Mouse (Mus musculus) ES-Bruce4 (cell line): ENCODE measurements around the gene Gm11077. TPM values are rescaled to one million over a fixed set of nuclear protein-coding genes. Genes with fewer than 3 reads are reported as not detected.

Source experiments
- H3K27ac ChIP-seq: 2 replicates; pipeline ENCODE4 v1.5.1; 2012; ENCODE audit warnings: low read length, inconsistent platforms; ENCODE audit not compliant: insufficient read depth
- H3K27me3 ChIP-seq: 2 replicates; pipeline ENCODE4 v1.6.1; 2012; ENCODE audit warnings: mild to moderate bottlenecking, low read length, inconsistent platforms; ENCODE audit not compliant: control insufficient read depth, poor library complexity, insufficient read depth, severe bottlenecking
- H3K36me3 ChIP-seq: 2 replicates; pipeline ENCODE4 v1.6.1; 2012; ENCODE audit warnings: inconsistent platforms, mild to moderate bottlenecking, low read length, moderate library complexity; ENCODE audit not compliant: control insufficient read depth, poor library complexity, insufficient read depth, severe bottlenecking
- H3K4me1 ChIP-seq: one replicate; pipeline ENCODE4 v1.8.1; 2011; ENCODE audit warnings: low read length; ENCODE audit not compliant: control insufficient read depth, insufficient read depth
- H3K4me3 ChIP-seq: 2 replicates; pipeline ENCODE4 v1.5.1; 2011; ENCODE audit warnings: low read depth, mild to moderate bottlenecking, low read length
- H3K9ac ChIP-seq: 2 replicates; pipeline ENCODE4 v1.6.1; 2012; ENCODE audit warnings: low read depth, mild to moderate bottlenecking, inconsistent platforms; ENCODE audit not compliant: poor library complexity, severe bottlenecking
- H3K9me3 ChIP-seq: replicated peaks from 2 replicates; pipeline ENCODE4 v1.6.1; 2012; ENCODE audit warnings: mild to moderate bottlenecking, low read length, inconsistent platforms; ENCODE audit not compliant: control insufficient read depth, poor library complexity, insufficient read depth, severe bottlenecking
- CTCF ChIP-seq: IDR thresholded peaks from one replicate; pipeline ENCODE4 v1.8.1; 2011; ENCODE audit warnings: low read depth, low read length
- EP300 ChIP-seq: IDR thresholded peaks from 2 replicates; pipeline ENCODE4 v1.6.1; 2011; ENCODE audit warnings: low read depth, low read length; ENCODE audit not compliant: insufficient read depth
- POLR2A ChIP-seq: IDR thresholded peaks from one replicate; pipeline ENCODE4 v1.8.1; 2011; ENCODE audit warnings: low read length; ENCODE audit not compliant: insufficient read depth
- polyA plus RNA-seq: library from polyadenylated mRNA; stranded (reverse); fragments of >200 nt; gene quantifications from 2 replicates; pipeline ENCODE4 v1.2.4, GENCODE M21; 2011; ENCODE audit warnings: low read depth; ENCODE audit not compliant: missing spikeins, insufficient read depth, insufficient read length

The Gm11077 gene
- polyA plus RNA-seq, 1 experiment, result not detected

DNA sequence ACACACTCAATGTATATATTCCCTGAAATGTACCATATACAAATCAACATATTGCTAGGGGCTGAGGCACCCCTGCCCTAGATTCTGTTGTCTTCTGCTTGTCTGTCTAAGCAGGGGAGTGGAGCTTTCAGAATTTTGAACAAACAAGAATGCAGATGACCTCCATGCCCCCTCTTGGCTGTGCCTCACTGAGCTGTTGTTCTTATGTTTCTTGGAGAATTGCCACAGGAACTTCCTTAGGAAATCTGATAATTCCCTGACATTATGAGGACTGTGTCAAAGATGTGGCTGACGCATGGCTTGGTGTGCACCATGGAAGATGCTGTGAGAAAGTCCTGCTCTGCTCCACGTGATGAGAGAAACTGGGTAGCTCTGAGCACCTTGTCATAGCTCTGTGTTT is 57.0 kb downstream of the Gm11077 start:
- TF ChIP-seq EP300, result no peak
- TF ChIP-seq CTCF, result no peak
- no peak overlapping the region for H3K4me3 ChIP-seq
- no peaks in the 10 kb centered on the region; the same call in 1 of the 2 replicates for H3K9me3 ChIP-seq
- no peak overlapping the region for H3K27ac ChIP-seq
- H3K36me3 ChIP-seq, result no peaks in the 10 kb centered on the region
- no peak overlapping the region for H3K9ac ChIP-seq
- H3K27me3 ChIP-seq, result no peaks in the 10 kb centered on the region
- no peaks in the 10 kb centered on the region for H3K4me1 ChIP-seq

GRCm38 (mm10) chr6:140789850-140790249 is 60.8 kb downstream of the Gm11077 start:
- Histone ChIP-seq H3K36me3 (no peaks in the 10 kb centered on the region), H3K4me1 (no peaks in the 10 kb centered on the region), H3K27ac (no peak overlapping the region), H3K9ac (no peak overlapping the region), H3K4me3 (no peak overlapping the region), H3K9me3 (no peaks in the 10 kb centered on the region; the same call in 1 of the 2 replicates), H3K27me3 (no peaks in the 10 kb centered on the region)
- TF ChIP-seq EP300 (no peak), CTCF (peak; percentile 73)

GRCm38 (mm10) chr6:140793676-140794262 is 64.7 kb downstream of the Gm11077 start:
- H3K36me3 ChIP-seq, result no peaks in the 10 kb centered on the region
- H3K4me3 ChIP-seq, result no peak overlapping the region
- H3K27me3 ChIP-seq, result no peaks in the 10 kb centered on the region
- H3K9me3 ChIP-seq, result no peaks in the 10 kb centered on the region; the same call in 1 of the 2 replicates
- no peak overlapping the region for H3K27ac ChIP-seq
- no peak for TF ChIP-seq POLR2A
- TF ChIP-seq CTCF, result no peak
- no peak for TF ChIP-seq EP300
- no peaks in the 10 kb centered on the region for H3K4me1 ChIP-seq
- H3K9ac ChIP-seq, result no peak overlapping the region

- H3K9me3 ChIP-seq, result no peaks in the 10 kb centered on the region
- no peak overlapping the region for H3K9ac ChIP-seq
- H3K4me3 ChIP-seq, result no peak overlapping the region
- H3K4me1 ChIP-seq, result no peaks in the 10 kb centered on the region
- H3K36me3 ChIP-seq, result no peaks in the 10 kb centered on the region
- TF ChIP-seq CTCF, result peak; percentile 53
- no peak for TF ChIP-seq POLR2A
- H3K27ac ChIP-seq, result no peak overlapping the region
- no peaks in the 10 kb centered on the region for H3K27me3 ChIP-seq
Observed at GRCm38 (mm10) chr6:140798841-140799240, 69.8 kb downstream of the Gm11077 start.

DNA sequence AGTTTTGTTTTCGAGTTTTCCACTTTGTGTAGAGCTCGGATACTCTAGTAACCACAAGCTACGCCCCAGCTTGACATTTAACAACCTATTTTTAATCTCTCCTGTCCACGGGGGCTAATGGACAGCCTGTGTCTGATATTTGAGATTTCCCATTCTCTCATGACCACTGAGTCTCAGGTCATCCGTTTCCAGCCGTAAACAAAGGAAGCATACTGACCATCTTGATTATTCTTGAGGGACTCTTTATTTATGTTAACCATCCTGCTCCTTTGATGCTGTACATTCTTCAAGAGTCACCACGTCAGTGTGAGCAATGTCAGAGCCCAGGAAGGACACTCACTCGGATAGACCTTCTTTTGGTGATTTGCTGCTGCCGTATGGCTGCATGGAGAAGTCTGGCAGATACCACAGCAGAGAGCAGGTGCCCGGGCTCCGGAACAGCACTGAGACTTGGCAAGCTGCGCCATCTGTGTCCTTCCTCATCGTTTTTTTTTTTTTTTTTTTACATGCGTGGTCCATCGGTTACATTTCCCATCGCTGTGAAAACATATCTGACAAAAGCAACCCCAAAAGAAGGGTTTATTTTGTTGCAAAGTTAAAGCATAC is 70.5 kb downstream of the Gm11077 start:
- no peaks in the 10 kb centered on the region for H3K4me1 ChIP-seq
- no peak overlapping the region for H3K9ac ChIP-seq
- H3K27me3 ChIP-seq, result no peaks in the 10 kb centered on the region
- no peak overlapping the region for H3K27ac ChIP-seq
- no peak overlapping the region for H3K4me3 ChIP-seq
- no peaks in the 10 kb centered on the region for H3K9me3 ChIP-seq
- H3K36me3 ChIP-seq, result no peaks in the 10 kb centered on the region
- no peak for TF ChIP-seq EP300
- TF ChIP-seq POLR2A, result no peak
- TF ChIP-seq CTCF, result no peak

DNA sequence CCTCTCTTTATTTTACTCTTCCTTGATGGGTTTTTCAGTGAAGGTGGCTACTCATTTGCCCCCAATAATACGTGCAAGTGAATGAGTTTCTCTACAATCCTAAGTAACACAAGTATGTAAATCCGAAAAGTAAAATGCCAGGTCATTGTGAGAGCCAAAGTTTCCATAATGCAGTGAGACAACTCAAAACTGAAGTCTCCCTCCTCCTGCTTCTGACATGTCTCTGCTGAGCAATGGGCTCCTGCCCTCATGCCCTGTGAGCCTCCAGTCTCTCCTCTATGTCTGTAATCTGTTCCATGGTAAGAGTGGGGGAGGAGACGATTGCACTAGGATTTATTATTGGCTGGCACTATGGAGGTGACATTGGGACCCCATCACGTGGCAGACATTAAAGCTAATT is 71.5 kb downstream of the Gm11077 start:
- Histone ChIP-seq H3K9ac (no peak overlapping the region), H3K4me3 (no peak overlapping the region), H3K27ac (no peak overlapping the region), H3K9me3 (no peaks in the 10 kb centered on the region), H3K4me1 (no peaks in the 10 kb centered on the region), H3K36me3 (no peaks in the 10 kb centered on the region), H3K27me3 (no peaks in the 10 kb centered on the region)
- no peak for TF ChIP-seq POLR2A

Other genes starting within 250 kb of the Gm11077 start
- 91.8 and 93.7 TPM in 2 replicates for gene Aebp2, start 106.6 kb upstream of the Gm11077 start, polyA plus RNA-seq